Mouse (Mus musculus) intestine, embryonic 15.5 days (tissue): ENCODE measurements at regions not wholly inside any gene's neighbourhood (a gene's known extent, or its start where the extent isn't known, plus 50 kb on each side); places are given as distances from the start of the nearest gene placed in this dataset.

Source experiments
- ATAC-seq: fragments of 200-750 bp; cut with Nextera tagmentation; 2 replicates; pipeline ENCODE4 v1.8.0; 2017; ENCODE audit warnings: moderate TSS enrichment, moderate library complexity
- H3K27ac ChIP-seq: fragments of 300-500 bp; sonication (generic); 2 replicates; pipeline ENCODE4 v1.5.1; 2015; ENCODE audit warnings: mild to moderate bottlenecking, inconsistent platforms
- H3K27me3 ChIP-seq: fragments of 300-500 bp; sonication (generic); replicated peaks from 2 replicates; pipeline ENCODE4 v1.6.1; 2015; ENCODE audit warnings: inconsistent platforms
- H3K36me3 ChIP-seq: fragments of 300-500 bp; sonication (generic); 2 replicates; pipeline ENCODE4 v1.6.1; 2015; ENCODE audit warnings: inconsistent platforms
- H3K4me1 ChIP-seq: fragments of 300-500 bp; sonication (generic); replicated peaks from 2 replicates; pipeline ENCODE4 v1.6.1; 2015; ENCODE audit warnings: inconsistent platforms
- H3K4me2 ChIP-seq: fragments of 300-500 bp; sonication (generic); replicated peaks from 2 replicates; pipeline ENCODE4 v1.6.1; 2015; ENCODE audit warnings: mild to moderate bottlenecking, inconsistent platforms
- H3K4me3 ChIP-seq: fragments of 300-500 bp; sonication (generic); replicated peaks from 2 replicates; pipeline ENCODE4 v1.5.1; 2015; ENCODE audit warnings: inconsistent platforms
- H3K9ac ChIP-seq: fragments of 300-500 bp; sonication (generic); 2 replicates; pipeline ENCODE4 v1.6.1; 2015; ENCODE audit warnings: inconsistent platforms
- H3K9me3 ChIP-seq: fragments of 300-500 bp; sonication (generic); 2 replicates; pipeline ENCODE4 v1.6.1; 2016; ENCODE audit warnings: inconsistent platforms
- WGBS: fragments of 180-500 bp; shearing (Covaris S2); methylation state at CpG from one replicate; pipeline ENCODE4 v1.1.7; 2015; 5-methylcytosine and 5-hydroxymethylcytosine counted together

GRCm38 (mm10) chr1:186540070-186540469 lies 165.7 kb downstream of the Tgfb2 start:
- Histone ChIP-seq H3K36me3 (no peaks in the 10 kb centered on the region), H3K4me3 (no peak overlapping the region), H3K9ac (no peak overlapping the region), H3K4me1 (no peaks in the 10 kb centered on the region), H3K4me2 (no peak overlapping the region), H3K27me3 (0 out of 2 replicates have a peak, but pooled peaks cover 2% of the 10 kb centered on the region), H3K9me3 (no peaks in the 10 kb centered on the region), H3K27ac (no peak overlapping the region)
- ATAC-seq, result no peak
- 78% methylated on average over 2 of the region's 2 CpGs for WGBS

- WGBS, result 80% methylated on average over 3 of the region's 3 CpGs
- Histone ChIP-seq H3K4me3 (no peak overlapping the region), H3K4me1 (no peaks in the 10 kb centered on the region), H3K27me3 (0 out of 2 replicates have a peak, but pooled peaks cover 2% of the 10 kb centered on the region), H3K9ac (no peak overlapping the region), H3K4me2 (no peak overlapping the region), H3K27ac (no peak overlapping the region), H3K9me3 (no peaks in the 10 kb centered on the region), H3K36me3 (no peaks in the 10 kb centered on the region)
- ATAC-seq, result no peak
Measured at GRCm38 (mm10) chr1:186538233-186538632, 167.6 kb downstream of the Tgfb2 start.

GRCm38 (mm10) chr1:186515976-186516375 lies 189.8 kb downstream of the Tgfb2 start:
- WGBS, result 82% methylated on average over 6 of the region's 6 CpGs
- H3K9me3 ChIP-seq, result no peaks in the 10 kb centered on the region
- H3K4me3 ChIP-seq, result no peak overlapping the region
- no peak overlapping the region for H3K9ac ChIP-seq
- H3K4me2 ChIP-seq, result no peak overlapping the region
- no peaks in the 10 kb centered on the region for H3K4me1 ChIP-seq
- H3K27ac ChIP-seq, result no peak overlapping the region
- no peak for ATAC-seq
- no peaks in the 10 kb centered on the region for H3K27me3 ChIP-seq
- no peaks in the 10 kb centered on the region for H3K36me3 ChIP-seq

- ATAC-seq, result no peak
- WGBS, result 40% methylated on average over 2 of the region's 2 CpGs
- Histone ChIP-seq H3K4me3 (no peak overlapping the region), H3K4me2 (no peak overlapping the region), H3K36me3 (no peaks in the 10 kb centered on the region), H3K9me3 (no peaks in the 10 kb centered on the region), H3K27me3 (no peaks in the 10 kb centered on the region), H3K4me1 (no peaks in the 10 kb centered on the region), H3K27ac (no peak overlapping the region), H3K9ac (no peak overlapping the region)
Measured at GRCm38 (mm10) chr1:186515071-186515470, 190.7 kb downstream of the Tgfb2 start.

GRCm38 (mm10) chr1:186513861-186514260 lies 191.9 kb downstream of the Tgfb2 start:
- H3K4me1 ChIP-seq, result no peaks in the 10 kb centered on the region
- 79% methylated on average over 5 of the region's 5 CpGs for WGBS
- no peak for ATAC-seq
- H3K4me3 ChIP-seq, result no peak overlapping the region
- no peak overlapping the region for H3K27ac ChIP-seq
- no peaks in the 10 kb centered on the region for H3K9me3 ChIP-seq
- no peaks in the 10 kb centered on the region for H3K36me3 ChIP-seq
- no peaks in the 10 kb centered on the region for H3K27me3 ChIP-seq
- no peak overlapping the region for H3K4me2 ChIP-seq
- H3K9ac ChIP-seq, result no peak overlapping the region

GRCm38 (mm10) chr1:186510531-186510930 lies 195.3 kb downstream of the Tgfb2 start:
- ATAC-seq, result no peak
- no peak overlapping the region for H3K4me3 ChIP-seq
- no peaks in the 10 kb centered on the region for H3K27me3 ChIP-seq
- H3K27ac ChIP-seq, result no peak overlapping the region
- H3K9me3 ChIP-seq, result no peaks in the 10 kb centered on the region
- H3K36me3 ChIP-seq, result no peaks in the 10 kb centered on the region
- 49% methylated on average over 2 of the region's 2 CpGs for WGBS
- H3K4me2 ChIP-seq, result no peak overlapping the region
- H3K4me1 ChIP-seq, result 0 out of 2 replicates have a peak, but pooled peaks cover 4% of the 10 kb centered on the region
- no peak overlapping the region for H3K9ac ChIP-seq

- Histone ChIP-seq H3K9me3 (no peaks in the 10 kb centered on the region), H3K4me3 (no peak overlapping the region), H3K4me2 (no peak overlapping the region), H3K36me3 (no peaks in the 10 kb centered on the region), H3K4me1 (0 out of 2 replicates have a peak, but pooled peaks cover 4% of the 10 kb centered on the region), H3K27ac (no peak overlapping the region; the same call in 1 of the 2 replicates), H3K27me3 (no peaks in the 10 kb centered on the region), H3K9ac (no peak overlapping the region)
- 20% methylated on average over 7 of the region's 7 CpGs for WGBS
- ATAC-seq, result no peak
Measured at GRCm38 (mm10) chr1:186508358-186508757, 197.4 kb downstream of the Tgfb2 start.

- WGBS, result 48% methylated on average over 8 of the region's 8 CpGs
- ATAC-seq, result no peak
- H3K27ac ChIP-seq, result no peak overlapping the region
Measured at GRCm38 (mm10) chr1:186507956-186508355, 197.8 kb downstream of the Tgfb2 start.

GRCm38 (mm10) chr1:186506517-186506916 lies 199.3 kb downstream of the Tgfb2 start:
- ATAC-seq, result no peak
- 85% methylated on average over 7 of the region's 7 CpGs for WGBS
- Histone ChIP-seq H3K9me3 (no peaks in the 10 kb centered on the region), H3K9ac (no peak overlapping the region), H3K27ac (no peak overlapping the region), H3K4me1 (0 out of 2 replicates have a peak, but pooled peaks cover 4% of the 10 kb centered on the region), H3K4me3 (no peak overlapping the region), H3K36me3 (no peaks in the 10 kb centered on the region), H3K4me2 (no peak overlapping the region), H3K27me3 (no peaks in the 10 kb centered on the region)

More at GRCm38 (mm10) chr1:186507956-186508355, 197.8 kb downstream of the Tgfb2 start:
- no peak overlapping the region for H3K9ac ChIP-seq
- no peak overlapping the region for H3K4me3 ChIP-seq
- H3K4me2 ChIP-seq, result no peak overlapping the region
- H3K9me3 ChIP-seq, result no peaks in the 10 kb centered on the region
- H3K36me3 ChIP-seq, result no peaks in the 10 kb centered on the region
- H3K27me3 ChIP-seq, result no peaks in the 10 kb centered on the region
- H3K4me1 ChIP-seq, result 0 out of 2 replicates have a peak, but pooled peaks cover 4% of the 10 kb centered on the region

- H3K4me1 ChIP-seq, result 0 out of 2 replicates have a peak, but pooled peaks cover 4% of the 10 kb centered on the region
- H3K4me3 ChIP-seq, result no peak overlapping the region
- 77% methylated on average over 1 of the region's 1 CpGs for WGBS
- H3K27me3 ChIP-seq, result no peaks in the 10 kb centered on the region
- no peaks in the 10 kb centered on the region for H3K9me3 ChIP-seq
- H3K4me2 ChIP-seq, result no peak overlapping the region
- no peak overlapping the region for H3K9ac ChIP-seq
- H3K36me3 ChIP-seq, result no peaks in the 10 kb centered on the region
- H3K27ac ChIP-seq, result no peak overlapping the region
- ATAC-seq, result no peak
Measured at GRCm38 (mm10) chr1:186505912-186506311, 199.9 kb downstream of the Tgfb2 start.

GRCm38 (mm10) chr1:186505051-186505711 lies 200.6 kb downstream of the Tgfb2 start:
- 80% methylated on average over 6 of the region's 6 CpGs for WGBS
- no peak for ATAC-seq
- Histone ChIP-seq H3K36me3 (no peaks in the 10 kb centered on the region), H3K9ac (no peak overlapping the region), H3K4me2 (no peak overlapping the region), H3K27ac (no peak overlapping the region), H3K4me1 (0 out of 2 replicates have a peak, but pooled peaks cover 4% of the 10 kb centered on the region), H3K27me3 (no peaks in the 10 kb centered on the region), H3K9me3 (no peaks in the 10 kb centered on the region), H3K4me3 (no peak overlapping the region)

- Histone ChIP-seq H3K27me3 (no peaks in the 10 kb centered on the region), H3K9ac (no peak overlapping the region), H3K4me2 (no peak overlapping the region), H3K27ac (no peak overlapping the region), H3K9me3 (no peaks in the 10 kb centered on the region), H3K4me1 (no peaks in the 10 kb centered on the region), H3K36me3 (no peaks in the 10 kb centered on the region), H3K4me3 (no peak overlapping the region)
- no peak for ATAC-seq
- 84% methylated on average over 1 of the region's 1 CpGs for WGBS
Measured at GRCm38 (mm10) chr1:186501726-186502125, 204.1 kb downstream of the Tgfb2 start.

GRCm38 (mm10) chr1:186497872-186498271 lies 207.9 kb downstream of the Tgfb2 start:
- WGBS, result 42% methylated on average over 1 of the region's 1 CpGs
- Histone ChIP-seq H3K27ac (no peak overlapping the region), H3K9ac (no peak overlapping the region), H3K4me3 (no peak overlapping the region), H3K4me1 (no peaks in the 10 kb centered on the region), H3K9me3 (no peaks in the 10 kb centered on the region), H3K36me3 (no peaks in the 10 kb centered on the region), H3K27me3 (no peaks in the 10 kb centered on the region), H3K4me2 (no peak overlapping the region)
- peak; percentile 83 for ATAC-seq
